Mouse (Mus musculus): Measurements from ENCODE around the gene Hspa1b.

DNA sequence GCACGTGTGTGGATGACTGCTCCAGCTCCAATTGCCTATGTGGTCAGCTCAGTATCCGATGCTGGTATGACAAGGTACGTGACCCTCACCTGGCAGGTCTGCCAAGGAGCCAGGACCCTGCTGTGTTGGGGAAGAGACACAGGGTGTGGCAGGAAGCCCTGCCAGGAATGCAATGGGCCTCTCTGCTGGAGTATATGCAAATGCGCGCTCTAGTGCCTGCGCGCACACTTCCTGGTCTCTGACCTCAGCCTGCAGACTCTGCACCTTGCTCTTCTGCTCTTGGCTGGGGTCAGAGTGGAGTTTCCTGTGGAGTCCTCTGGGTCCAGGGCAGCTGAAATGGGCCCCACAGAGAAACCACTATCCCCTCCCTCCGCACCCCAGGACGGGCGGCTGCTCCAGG lies 48.1 kb downstream of the Hspa1b start:
- TF ChIP-seq POLR2A (IDR thresholded peaks at IDR 0.05; ENCODE audit: low read depth, low read length): no peak
- no peak for TF ChIP-seq CTCF (IDR thresholded peaks at IDR 0.05; ENCODE audit: extremely low read depth, insufficient read length, insufficient replicate concordance, low read depth, low read length)

Measured in small intestine, adult 2 months (tissue).